Mouse (Mus musculus) right cerebral cortex, postnatal 4 days (tissue): ENCODE results near the gene Cacnb4.

Experiments
- DNase-seq: peaks from one replicate; pipeline ENCODE4 v3.0.0-alpha.2; 2022

Gene Cacnb4

GRCm38 (mm10) chr2:52647255-52647998 lies 29.2 kb downstream of the Cacnb4 start:
- no peak for DNase-seq

DNA sequence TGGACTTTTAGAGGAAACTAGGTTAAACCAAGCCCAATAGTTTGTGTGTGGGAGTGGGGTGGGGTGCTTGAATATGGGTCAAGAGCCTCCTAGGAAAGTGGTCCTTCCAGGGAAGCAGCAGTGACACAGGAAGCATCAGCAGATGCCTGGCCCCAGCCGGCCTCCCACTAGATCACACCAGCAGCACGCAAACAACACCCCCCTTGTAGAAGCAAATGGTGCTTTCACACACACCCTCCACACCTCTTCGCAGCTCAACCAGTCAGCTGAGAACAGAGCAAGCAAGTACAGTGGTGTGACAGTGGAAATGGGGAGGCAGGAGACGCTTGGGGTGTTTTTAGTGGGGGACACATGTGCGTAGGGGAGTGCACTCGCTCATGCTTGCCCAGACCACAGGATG lies 33.0 kb downstream of the Cacnb4 start:
- no peak for DNase-seq

DNA sequence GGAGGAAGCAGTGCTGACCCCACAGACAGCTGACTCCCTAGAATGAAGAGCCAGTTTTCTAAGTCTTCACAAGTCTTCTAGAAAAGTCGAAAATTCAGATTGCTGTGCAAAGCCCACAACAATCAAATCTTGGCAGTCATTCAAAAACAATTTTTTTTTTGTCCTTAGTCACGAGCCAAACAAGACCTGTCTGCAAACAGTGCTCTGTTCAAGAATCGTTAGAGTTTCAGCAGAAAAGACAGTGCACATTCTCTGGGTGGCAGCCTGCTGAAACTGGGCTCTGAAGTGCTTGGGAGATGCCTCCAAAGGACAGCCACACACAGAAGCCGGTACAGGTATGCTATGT lies 37.1 kb downstream of the Cacnb4 start:
- DNase-seq, result no peak

DNA sequence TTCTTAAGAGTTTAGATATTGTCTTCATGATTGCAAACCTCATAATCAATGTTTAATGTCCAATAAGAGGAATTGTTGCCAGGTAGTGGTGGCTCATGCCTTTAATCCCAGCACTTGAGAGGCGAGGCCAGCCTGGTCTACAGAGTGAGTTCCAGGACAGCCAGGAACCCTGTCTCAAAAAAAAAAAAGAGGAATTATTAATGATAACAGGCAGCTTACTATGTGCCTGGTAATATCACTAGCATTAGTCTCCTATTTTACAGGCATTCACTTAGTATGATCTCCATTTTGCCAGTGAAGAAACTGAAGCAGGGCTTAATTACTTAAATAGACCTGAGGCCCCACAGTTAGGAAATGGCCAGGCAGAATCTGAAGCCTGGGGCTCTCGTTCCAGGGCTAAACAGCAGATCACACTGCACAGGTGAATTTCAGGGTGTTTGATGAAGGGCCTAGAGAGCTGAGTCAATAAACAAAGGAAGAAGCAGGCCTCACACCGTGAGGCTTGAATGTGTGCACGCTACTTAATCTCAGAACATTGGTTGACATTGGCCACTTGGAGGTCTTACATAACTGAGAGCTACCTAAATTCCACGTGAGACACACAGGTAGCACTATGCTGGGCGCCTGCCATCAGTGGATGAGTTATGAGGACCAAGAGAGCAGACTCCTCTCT lies 37.6 kb downstream of the Cacnb4 start:
- no peak for DNase-seq

GRCm38 (mm10) chr2:52638226-52638625 lies 38.4 kb downstream of the Cacnb4 start:
- DNase-seq, result no peak

- DNase-seq, result no peak
Observed at GRCm38 (mm10) chr2:52636051-52636450, 40.6 kb downstream of the Cacnb4 start.

GRCm38 (mm10) chr2:52635358-52635757 lies 41.3 kb downstream of the Cacnb4 start:
- DNase-seq, result no peak

DNA sequence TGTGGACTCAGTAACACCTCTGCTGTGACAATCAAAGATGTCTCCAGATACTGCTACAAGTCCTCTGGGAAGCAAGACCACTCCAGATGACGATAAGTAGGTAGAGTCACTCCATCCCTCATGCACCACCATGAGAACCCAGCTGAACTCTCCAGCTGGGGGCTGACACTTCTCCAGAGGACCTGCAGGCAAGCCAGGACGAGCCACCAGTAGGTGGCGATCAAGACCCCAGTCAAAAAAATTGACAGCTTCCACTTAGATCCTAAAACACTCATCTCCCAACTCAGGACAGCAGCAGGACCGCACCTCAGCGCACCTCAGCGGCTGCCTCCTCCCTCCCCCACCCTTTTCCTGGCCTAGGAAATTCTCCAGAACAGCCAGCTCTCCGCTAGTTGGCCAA lies 43.8 kb downstream of the Cacnb4 start:
- peak; percentile 77 for DNase-seq

- no peak for DNase-seq
Observed at GRCm38 (mm10) chr2:52628186-52628585, 48.4 kb downstream of the Cacnb4 start.

GRCm38 (mm10) chr2:52626266-52626665 lies 50.4 kb downstream of the Cacnb4 start:
- no peak for DNase-seq

GRCm38 (mm10) chr2:52625731-52626130 lies 50.9 kb downstream of the Cacnb4 start:
- DNase-seq, result no peak

DNA sequence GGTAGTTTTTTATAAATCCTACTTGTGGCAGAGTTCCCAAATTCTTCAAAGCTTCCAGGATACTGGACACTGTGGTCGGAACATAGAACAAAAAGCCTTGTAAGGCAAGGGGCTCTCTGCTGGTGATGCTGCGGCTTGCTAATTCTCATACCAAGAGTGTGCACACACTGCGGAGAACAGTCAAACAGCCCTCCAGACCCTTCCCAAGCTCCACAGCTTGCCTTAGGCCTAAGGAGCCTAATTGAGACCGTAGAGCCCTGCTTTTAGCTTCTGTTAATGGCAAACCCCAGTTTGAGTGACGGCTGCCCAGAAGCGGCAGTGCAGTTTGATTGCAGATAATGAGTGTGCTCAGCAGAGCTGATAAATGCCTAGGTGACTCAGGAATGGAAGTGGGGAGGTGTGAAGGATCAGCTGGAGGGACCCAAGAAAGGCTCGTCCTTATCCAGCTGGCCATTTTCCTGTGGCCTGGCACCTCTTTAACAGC lies 52.7 kb downstream of the Cacnb4 start:
- no peak for DNase-seq

- no peak for DNase-seq
Observed at GRCm38 (mm10) chr2:52623461-52623860, 53.2 kb downstream of the Cacnb4 start.

DNA sequence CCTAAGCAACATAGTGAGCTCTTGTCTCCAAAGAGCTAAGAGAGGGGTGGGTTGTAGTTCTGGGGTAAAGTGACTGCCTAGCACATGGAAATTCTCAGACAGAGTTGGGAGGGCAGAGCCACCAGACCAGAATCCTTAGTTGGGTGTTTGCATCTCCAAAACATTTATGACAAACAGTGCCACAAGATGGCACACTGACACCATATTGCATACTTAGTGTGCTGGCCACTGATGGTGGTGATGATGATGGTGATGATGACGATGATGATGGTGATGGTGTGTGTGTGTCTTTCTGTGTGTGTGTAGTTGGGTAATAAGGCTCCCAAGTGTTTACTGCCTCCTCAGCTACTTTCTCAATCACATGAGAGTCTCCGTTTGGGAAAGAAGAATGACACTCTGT lies 54.0 kb downstream of the Cacnb4 start:
- DNase-seq, result no peak

DNA sequence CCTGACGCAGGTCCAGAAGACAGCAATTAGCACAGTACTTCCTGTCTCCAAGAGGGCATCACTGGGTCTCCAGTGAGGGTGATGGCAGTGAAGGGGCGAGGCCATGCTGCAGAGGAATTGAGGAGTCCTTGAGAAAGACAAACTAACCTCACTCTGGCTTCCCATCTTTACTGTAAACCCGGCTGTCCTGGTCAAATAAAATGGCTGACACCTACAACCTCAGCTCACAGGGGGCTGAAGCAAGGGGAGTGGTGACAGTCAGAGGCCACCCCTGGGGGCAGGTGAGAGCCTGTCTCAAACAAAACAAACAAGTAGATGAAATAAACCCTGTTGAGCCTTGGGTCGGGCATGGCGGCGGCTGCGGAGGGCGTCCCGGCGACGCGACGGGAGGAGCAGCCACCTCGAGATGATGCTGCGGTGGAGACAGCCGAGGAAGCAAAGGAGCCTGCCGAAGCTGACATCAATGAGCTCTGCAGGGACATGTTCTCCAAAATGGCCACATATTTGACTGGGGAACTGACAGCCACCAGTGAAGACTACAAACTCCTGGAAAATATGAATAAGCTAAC lies 57.1 kb downstream of the Cacnb4 start:
- DNase-seq, result no peak

GRCm38 (mm10) chr2:52618804-52619203 lies 57.8 kb downstream of the Cacnb4 start:
- no peak for DNase-seq

GRCm38 (mm10) chr2:52615429-52615828 lies 61.2 kb downstream of the Cacnb4 start:
- no peak for DNase-seq

GRCm38 (mm10) chr2:52613888-52614287 lies 62.7 kb downstream of the Cacnb4 start:
- no peak for DNase-seq

DNA sequence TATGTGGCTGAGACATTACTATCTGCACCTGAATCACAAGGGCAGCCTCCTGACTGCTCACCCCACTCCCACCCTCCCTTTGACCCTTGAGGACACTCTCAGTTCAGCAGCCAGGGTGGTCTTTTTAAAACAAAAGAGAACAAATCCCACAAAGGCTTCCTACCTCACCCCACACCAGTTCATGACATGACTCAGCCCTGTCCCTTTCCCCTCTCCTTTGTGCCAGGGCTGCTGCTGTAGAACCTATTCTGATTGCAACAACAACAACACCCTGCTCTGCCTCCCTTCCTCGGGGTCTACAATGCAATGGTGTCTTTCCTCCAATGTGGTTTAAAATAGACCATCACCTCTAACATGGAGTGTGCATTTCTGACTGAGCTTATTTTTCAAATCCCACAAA lies 67.1 kb downstream of the Cacnb4 start:
- DNase-seq, result no peak

- no peak for DNase-seq
Observed at GRCm38 (mm10) chr2:52607857-52608485, 68.7 kb downstream of the Cacnb4 start.

- no peak for DNase-seq
Observed at GRCm38 (mm10) chr2:52606331-52606730, 70.3 kb downstream of the Cacnb4 start.

DNA sequence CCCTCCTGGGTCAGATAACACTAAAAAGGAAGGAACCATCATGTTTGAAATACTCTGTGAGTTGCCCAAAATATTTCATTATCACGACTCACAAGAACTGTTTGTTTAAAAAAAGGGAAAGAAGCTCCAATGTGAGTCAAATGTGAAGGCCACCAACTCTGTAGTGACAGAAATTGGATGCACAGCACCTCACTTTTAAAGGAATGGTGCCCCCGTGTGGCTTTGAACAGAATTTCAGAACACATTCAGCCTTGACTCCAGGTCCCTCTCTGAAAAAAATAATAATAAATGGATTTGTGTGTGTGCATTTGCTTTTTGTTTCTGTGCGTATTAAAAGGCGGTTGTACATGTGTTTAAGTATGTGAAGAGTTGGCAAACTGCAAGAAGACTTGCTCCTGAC lies 71.3 kb downstream of the Cacnb4 start:
- peak; percentile 78 for DNase-seq

- DNase-seq, result no peak
Observed at GRCm38 (mm10) chr2:52604651-52605020, 72.0 kb downstream of the Cacnb4 start.
